Comparison of ENCODE assay signal across 7 mouse cellular contexts in genomic region chr5:136953440-136953951, GRCm38 (mm10). TPM values are rescaled to one million over a fixed set of nuclear protein-coding genes. Genes with fewer than 3 reads are reported as not detected.
DNase-seq lines count a peak whose midpoint lies in the region; ATAC-seq lines count a peak whose summit lies in the region.

No protein-coding gene starts in this region.

- H3K27ac ChIP-seq in embryonic facial prominence, embryonic 10.5 days (replicated peaks): peak overlapping the region; percentile 87
- H3K27ac ChIP-seq in heart, embryonic 16.5 days (ENCODE audit: low read length): peak overlapping the region; percentile 57
- H3K27ac ChIP-seq in stomach, embryonic 16.5 days (ENCODE audit: low read length): peak overlapping the region; percentile 80; the same call in 1 of the 2 replicates

- peak overlapping the region; percentile 68 for H3K4me2 ChIP-seq in heart, embryonic 16.5 days (ENCODE audit: low read depth, low read length)
- H3K4me2 ChIP-seq in stomach, embryonic 16.5 days (ENCODE audit: low read depth, low read length): peak overlapping the region; percentile 82

- no peaks in the 10 kb centered on the region for H3K27me3 ChIP-seq in embryonic facial prominence, embryonic 10.5 days (replicated peaks; ENCODE audit: low read depth, poor library complexity, severe bottlenecking)
- no peaks in the 10 kb centered on the region for H3K27me3 ChIP-seq in heart, embryonic 16.5 days (ENCODE audit: control insufficient read depth, insufficient read depth, low read length)
- H3K27me3 ChIP-seq in stomach, embryonic 16.5 days (ENCODE audit: control insufficient read depth, insufficient read depth, low read length): no peaks in the 10 kb centered on the region

- H3K9me3 ChIP-seq in embryonic facial prominence, embryonic 10.5 days: no peaks in the 10 kb centered on the region
- H3K9me3 ChIP-seq in heart, embryonic 16.5 days (replicated peaks; ENCODE audit: control insufficient read depth, low read length): no peaks in the 10 kb centered on the region
- no peaks in the 10 kb centered on the region for H3K9me3 ChIP-seq in stomach, embryonic 16.5 days (replicated peaks; ENCODE audit: control insufficient read depth, low read length)

- H3K4me3 ChIP-seq in embryonic facial prominence, embryonic 10.5 days: peak overlapping the region; percentile 86
- peak overlapping the region; percentile 60 for H3K4me3 ChIP-seq in heart, embryonic 16.5 days (ENCODE audit: low read length)
- H3K4me3 ChIP-seq in stomach, embryonic 16.5 days (replicated peaks; ENCODE audit: low read length): peak overlapping the region; percentile 91

- H3K4me1 ChIP-seq in embryonic facial prominence, embryonic 10.5 days: peaks cover 14% of the 10 kb centered on the region
- peaks cover 10% of the 10 kb centered on the region for H3K4me1 ChIP-seq in heart, embryonic 16.5 days (ENCODE audit: control insufficient read depth, insufficient read depth, low read length)
- peaks cover 12% of the 10 kb centered on the region for H3K4me1 ChIP-seq in stomach, embryonic 16.5 days (ENCODE audit: control insufficient read depth, insufficient read depth, low read length)

- peaks cover 28% of the 10 kb centered on the region for H3K36me3 ChIP-seq in embryonic facial prominence, embryonic 10.5 days (replicated peaks)
- no peaks in the 10 kb centered on the region; the same call in 1 of the 2 replicates for H3K36me3 ChIP-seq in heart, embryonic 16.5 days (ENCODE audit: control insufficient read depth, insufficient read depth)
- H3K36me3 ChIP-seq in stomach, embryonic 16.5 days (ENCODE audit: control insufficient read depth, insufficient read depth, low read length): no peaks in the 10 kb centered on the region

- peak; percentile 12; the same call in 1 of the 2 replicates for ATAC-seq in heart, embryonic 16.5 days (replicated peaks; ENCODE audit: extremely low read depth, insufficient read depth, low FRiP score)
- ATAC-seq in stomach, embryonic 16.5 days (ENCODE audit: insufficient read depth, low FRiP score): peak; percentile 14

- WGBS in embryonic facial prominence, embryonic 10.5 days: 4% methylated on average over 12 of the region's 12 CpGs
- WGBS in heart, embryonic 16.5 days: 3% methylated on average over 12 of the region's 12 CpGs
- WGBS in stomach, embryonic 16.5 days: 2% methylated on average over 12 of the region's 12 CpGs

- peak overlapping the region; percentile 78 for H3K9ac ChIP-seq in heart, embryonic 16.5 days (ENCODE audit: low read length)
- peak overlapping the region; percentile 88 for H3K9ac ChIP-seq in stomach, embryonic 16.5 days (ENCODE audit: low read length)

- DNase-seq in urinary bladder, postnatal 14 days (ENCODE audit: low spot score): peak; percentile 46
- no peak for DNase-seq in urinary bladder, adult 18-20 months (ENCODE audit: low spot score in 2 of 2)
- DNase-seq in embryonic facial prominence, embryonic 10.5 days (ENCODE audit: low spot score): no peak
- peak; percentile 56 for DNase-seq in kidney, postnatal 14 days
- peak; percentile 63 for DNase-seq in lung, postnatal 10 days

RNA-seq across cellular contexts. Expression of gene Fis1, which starts 0.4 kb away (rescaled TPM):
- polyA plus RNA-seq in embryonic facial prominence, embryonic 10.5 days (2016; fragmentation: Nextera tagmentation; extraction: Ambion mirVana): 267 and 272 TPM in 2 replicates
- 214 and 233 TPM in 2 replicates for polyA plus RNA-seq in heart, embryonic 16.5 days (2015; fragmentation: Nextera tagmentation; extraction: Ambion mirVana)
- 214 and 239 TPM in 2 replicates for polyA plus RNA-seq in stomach, embryonic 16.5 days (2015; fragmentation: Nextera tagmentation; extraction: Ambion mirVana)

RNA-seq across cellular contexts. Expression of gene Cldn15, which starts 12.9 kb away (rescaled TPM):
- polyA plus RNA-seq in embryonic facial prominence, embryonic 10.5 days (2016; fragmentation: Nextera tagmentation; extraction: Ambion mirVana): 0.10 and 0.29 TPM in 2 replicates
- polyA plus RNA-seq in heart, embryonic 16.5 days (2015; fragmentation: Nextera tagmentation; extraction: Ambion mirVana): 6.7 and 7.1 TPM in 2 replicates
- 10.2 and 11.5 TPM in 2 replicates for polyA plus RNA-seq in stomach, embryonic 16.5 days (2015; fragmentation: Nextera tagmentation; extraction: Ambion mirVana)

RNA-seq across cellular contexts. Expression of gene Plod3, which starts 33.3 kb away (rescaled TPM):
- 42.6 and 44.6 TPM in 2 replicates for polyA plus RNA-seq in embryonic facial prominence, embryonic 10.5 days (2016; fragmentation: Nextera tagmentation; extraction: Ambion mirVana)
- polyA plus RNA-seq in heart, embryonic 16.5 days (2015; fragmentation: Nextera tagmentation; extraction: Ambion mirVana): 42.2 and 46.2 TPM in 2 replicates
- polyA plus RNA-seq in stomach, embryonic 16.5 days (2015; fragmentation: Nextera tagmentation; extraction: Ambion mirVana): 46.1 and 53.7 TPM in 2 replicates

RNA-seq across cellular contexts. Expression of gene Znhit1, which starts 34.3 kb away (rescaled TPM):
- 106 and 117 TPM in 2 replicates for polyA plus RNA-seq in embryonic facial prominence, embryonic 10.5 days (2016; fragmentation: Nextera tagmentation; extraction: Ambion mirVana)
- 74.4 and 80.5 TPM in 2 replicates for polyA plus RNA-seq in heart, embryonic 16.5 days (2015; fragmentation: Nextera tagmentation; extraction: Ambion mirVana)
- 95.3 and 104 TPM in 2 replicates for polyA plus RNA-seq in stomach, embryonic 16.5 days (2015; fragmentation: Nextera tagmentation; extraction: Ambion mirVana)

RNA-seq across cellular contexts. Expression of gene Ift22, which starts 45.5 kb away (rescaled TPM):
- 77.9 and 86.1 TPM in 2 replicates for polyA plus RNA-seq in embryonic facial prominence, embryonic 10.5 days (2016; fragmentation: Nextera tagmentation; extraction: Ambion mirVana)
- 35.9 and 41.4 TPM in 2 replicates for polyA plus RNA-seq in heart, embryonic 16.5 days (2015; fragmentation: Nextera tagmentation; extraction: Ambion mirVana)
- 54.1 and 57.3 TPM in 2 replicates for polyA plus RNA-seq in stomach, embryonic 16.5 days (2015; fragmentation: Nextera tagmentation; extraction: Ambion mirVana)

Comparison
In these comparisons a context has a peak if more than half of its experiments do, and no peak if none do; other contexts are left out.
1. DNase-seq: peak in urinary bladder, postnatal 14 days (single experiment), kidney, postnatal 14 days (single experiment) and lung, postnatal 10 days (single experiment); none in urinary bladder, adult 18-20 months (0 of 2) and embryonic facial prominence, embryonic 10.5 days (single experiment).
2. Peak in every context shown above with its lines, with median percentiles within 50 percentile points of each other: H3K27ac ChIP-seq and H3K4me3 ChIP-seq.